ENCODE assay signal across 8 mouse cellular contexts in genomic region chr7:34228641-34229040, GRCm38 (mm10). TPM values are rescaled to one million over a fixed set of nuclear protein-coding genes. Genes with fewer than 3 reads are reported as not detected.
A peak's percentile ranks its signal among the peaks of the same experiment; 100 is the strongest.
DNase-seq lines count a peak whose midpoint lies in the region; ATAC-seq and TF ChIP-seq lines count a peak whose summit lies in the region.

No protein-coding gene starts in this region.

- no peaks in the 10 kb centered on the region for H3K9me3 ChIP-seq in kidney, embryonic 16.5 days (ENCODE audit: low read length)
- no peaks in the 10 kb centered on the region for H3K9me3 ChIP-seq in liver, postnatal 0 days (ENCODE audit: low read length)
- H3K9me3 ChIP-seq in stomach, embryonic 15.5 days, result no peaks in the 10 kb centered on the region

- peak overlapping the region; percentile 79 for H3K4me3 ChIP-seq in kidney, embryonic 16.5 days (ENCODE audit: low read length)
- peak overlapping the region; percentile 88 for H3K4me3 ChIP-seq in liver, postnatal 0 days (ENCODE audit: low read depth, low read length)
- H3K4me3 ChIP-seq in stomach, embryonic 15.5 days (replicated peaks), result peak overlapping the region; percentile 81

- no peak for ATAC-seq in kidney, embryonic 16.5 days (ENCODE audit: low FRiP score, low TSS enrichment)
- no peak for ATAC-seq in liver, postnatal 0 days
- no peak for ATAC-seq in stomach, embryonic 15.5 days (ENCODE audit: insufficient read depth, low FRiP score, low read depth)

- no peaks in the 10 kb centered on the region for H3K27me3 ChIP-seq in kidney, embryonic 16.5 days (ENCODE audit: insufficient read depth, low read length)
- no peaks in the 10 kb centered on the region for H3K27me3 ChIP-seq in liver, postnatal 0 days (ENCODE audit: insufficient read depth, low read length)
- no peaks in the 10 kb centered on the region for H3K27me3 ChIP-seq in stomach, embryonic 15.5 days (replicated peaks)

- TF ChIP-seq CTCF in liver, postnatal 0 days (IDR thresholded peaks at IDR 0.05; ENCODE audit: low read depth), result no peak

- peaks cover 40% of the 10 kb centered on the region for H3K36me3 ChIP-seq in kidney, embryonic 16.5 days (ENCODE audit: insufficient read depth, low read length)
- H3K36me3 ChIP-seq in liver, postnatal 0 days (replicated peaks; ENCODE audit: insufficient read depth, low read length), result peaks cover 33% of the 10 kb centered on the region
- peaks cover 33% of the 10 kb centered on the region; the same call in 1 of the 2 replicates for H3K36me3 ChIP-seq in stomach, embryonic 15.5 days

- DNase-seq in kidney, postnatal 4 days, result no peak
- peak; percentile 63 to 64 for DNase-seq in cerebellum, postnatal 10 days
- DNase-seq in heart, postnatal 4 days, result peak; percentile 36
- DNase-seq in liver, postnatal 0 days, result no peak
- DNase-seq in layer of hippocampus, postnatal 10 days (ENCODE audit: low spot score in 2 of 2), result no peak
- no peak for DNase-seq in right cerebral cortex, postnatal 10 days (ENCODE audit: low spot score in 2 of 2)

- H3K4me2 ChIP-seq in kidney, embryonic 16.5 days (replicated peaks; ENCODE audit: low read depth, low read length), result peak overlapping the region; percentile 70
- H3K4me2 ChIP-seq in liver, postnatal 0 days (ENCODE audit: low read depth, low read length), result peak overlapping the region; percentile 96
- H3K4me2 ChIP-seq in stomach, embryonic 15.5 days, result peak overlapping the region; percentile 80

- no peak overlapping the region for H3K27ac ChIP-seq in kidney, embryonic 16.5 days (ENCODE audit: low read length)
- H3K27ac ChIP-seq in liver, postnatal 0 days (ENCODE audit: low read depth), result peak overlapping the region; percentile 89
- H3K27ac ChIP-seq in stomach, embryonic 15.5 days, result no peak overlapping the region

- 40% methylated on average over 9 of the region's 9 CpGs for WGBS in kidney, embryonic 16.5 days
- WGBS in liver, postnatal 0 days (ENCODE audit: insufficient replicate concordance), result 18% methylated on average over 6 of the region's 9 CpGs
- 35% methylated on average over 6 of the region's 9 CpGs for WGBS in stomach, embryonic 15.5 days

- H3K4me1 ChIP-seq in kidney, embryonic 16.5 days (ENCODE audit: insufficient read depth, low read length), result peaks cover 42% of the 10 kb centered on the region
- peaks cover 51% of the 10 kb centered on the region for H3K4me1 ChIP-seq in liver, postnatal 0 days (ENCODE audit: insufficient read depth)
- peaks cover 31% of the 10 kb centered on the region for H3K4me1 ChIP-seq in stomach, embryonic 15.5 days

- TF ChIP-seq EP300 in liver, postnatal 0 days (IDR thresholded peaks at IDR 0.05; ENCODE audit: low read depth), result no peak

- H3K9ac ChIP-seq in kidney, embryonic 16.5 days (replicated peaks; ENCODE audit: low read length), result peak overlapping the region; percentile 90
- H3K9ac ChIP-seq in liver, postnatal 0 days (replicated peaks), result peak overlapping the region; percentile 48
- no peak overlapping the region for H3K9ac ChIP-seq in stomach, embryonic 15.5 days

RNA-seq across cellular contexts. Expression of gene Gpi1, which starts 1.5 kb away (rescaled TPM):
- polyA plus RNA-seq in kidney, embryonic 16.5 days (2015; fragmentation: Nextera tagmentation; extraction: Ambion mirVana), result 424 and 436 TPM in 2 replicates
- 100 to 1,000 TPM; 621 to 625 TPM for total RNA-seq in heart, postnatal 4 days (2021)
- polyA plus RNA-seq in liver, postnatal 0 days (2015; fragmentation: Nextera tagmentation; extraction: Ambion mirVana), result 173 and 218 TPM in 2 replicates
- 288 and 338 TPM in 2 replicates for polyA plus RNA-seq in stomach, embryonic 15.5 days (2015; fragmentation: Nextera tagmentation; extraction: Ambion mirVana)
- 100 to 1,000 TPM; 697 to 748 TPM for total RNA-seq in layer of hippocampus, postnatal 10 days (2021)

RNA-seq across cellular contexts. Expression of gene Gm6096, which starts 22.2 kb away (rescaled TPM):
- polyA plus RNA-seq in kidney, embryonic 16.5 days (2015; fragmentation: Nextera tagmentation; extraction: Ambion mirVana), result 0.45 and 0.51 TPM in 2 replicates
- total RNA-seq in heart, postnatal 4 days (2021), result not detected
- polyA plus RNA-seq in liver, postnatal 0 days (2015; fragmentation: Nextera tagmentation; extraction: Ambion mirVana), result not detected in 2 replicates
- polyA plus RNA-seq in stomach, embryonic 15.5 days (2015; fragmentation: Nextera tagmentation; extraction: Ambion mirVana), result not detected in 2 replicates
- total RNA-seq in layer of hippocampus, postnatal 10 days (2021), result not detected

RNA-seq across cellular contexts. Expression of gene Pdcd2l, which starts 32.2 kb away (rescaled TPM):
- polyA plus RNA-seq in kidney, embryonic 16.5 days (2015; fragmentation: Nextera tagmentation; extraction: Ambion mirVana), result 70.4 and 77.0 TPM in 2 replicates
- 10 to 100 TPM; 24.7 to 25.9 TPM for total RNA-seq in heart, postnatal 4 days (2021)
- polyA plus RNA-seq in liver, postnatal 0 days (2015; fragmentation: Nextera tagmentation; extraction: Ambion mirVana), result 14.2 and 17.2 TPM in 2 replicates
- 54.4 and 65.0 TPM in 2 replicates for polyA plus RNA-seq in stomach, embryonic 15.5 days (2015; fragmentation: Nextera tagmentation; extraction: Ambion mirVana)
- 10 to 100 TPM; 23.5 to 28.9 TPM for total RNA-seq in layer of hippocampus, postnatal 10 days (2021)

RNA-seq across cellular contexts. Expression of gene Uba2, which starts 59.2 kb away (rescaled TPM):
- polyA plus RNA-seq in kidney, embryonic 16.5 days (2015; fragmentation: Nextera tagmentation; extraction: Ambion mirVana), result 212 and 216 TPM in 2 replicates
- total RNA-seq in heart, postnatal 4 days (2021), result 10 to 100 TPM; 61.8 to 70.6 TPM
- polyA plus RNA-seq in liver, postnatal 0 days (2015; fragmentation: Nextera tagmentation; extraction: Ambion mirVana), result 42.1 and 50.0 TPM in 2 replicates
- polyA plus RNA-seq in stomach, embryonic 15.5 days (2015; fragmentation: Nextera tagmentation; extraction: Ambion mirVana), result 175 and 181 TPM in 2 replicates
- total RNA-seq in layer of hippocampus, postnatal 10 days (2021), result 10 to 100 TPM; 84.8 to 85.0 TPM

Comparison
In these comparisons a context has a peak if more than half of its experiments do, and no peak if none do; other contexts are left out.
1. DNase-seq: peak in cerebellum, postnatal 10 days (2 of 2) and heart, postnatal 4 days (single experiment); none in kidney, postnatal 4 days (0 of 2), liver, postnatal 0 days (single experiment), layer of hippocampus, postnatal 10 days (0 of 2) and right cerebral cortex, postnatal 10 days (0 of 2).
2. Peak in every context shown above with its lines, with median percentiles within 50 percentile points of each other: H3K4me2 ChIP-seq and H3K4me3 ChIP-seq.